Mouse (Mus musculus): ENCODE measurements at regions not wholly inside any gene's neighbourhood (a gene's known extent, or its start where the extent isn't known, plus 50 kb on each side); places are given as distances from the start of the nearest gene placed in this dataset.

- no peak overlapping the region for H3K4me3 ChIP-seq (replicated peaks; ENCODE audit: low read length)
- no peak for TF ChIP-seq POU5F1 (IDR thresholded peaks at IDR 0.05; ENCODE audit: borderline replicate concordance, low read length)
- no peak for TF ChIP-seq CTCF (conservative IDR thresholded peaks at IDR 0.05; ENCODE audit: low read length)
- no peak for TF ChIP-seq NANOG (IDR thresholded peaks at IDR 0.05; ENCODE audit: borderline replicate concordance, low read length)
- no peaks in the 10 kb centered on the region for H3K9me3 ChIP-seq (ENCODE audit: low read length)
- no peaks in the 10 kb centered on the region for H3K27me3 ChIP-seq (ENCODE audit: insufficient read depth, low read length)
- H3K36me3 ChIP-seq (ENCODE audit: insufficient read depth, low read length), result no peaks in the 10 kb centered on the region
- H3K4me1 ChIP-seq (replicated peaks; ENCODE audit: low read depth, low read length), result no peaks in the 10 kb centered on the region
Observed at GRCm38 (mm10) chr6:66263918-66264317, 271.3 kb upstream of the Mad2l1 start.

GRCm38 (mm10) chr6:66268427-66268826 lies 266.8 kb upstream of the Mad2l1 start:
- TF ChIP-seq POU5F1 (IDR thresholded peaks at IDR 0.05; ENCODE audit: borderline replicate concordance, low read length), result no peak
- no peak for TF ChIP-seq NANOG (IDR thresholded peaks at IDR 0.05; ENCODE audit: borderline replicate concordance, low read length)
- TF ChIP-seq CTCF (conservative IDR thresholded peaks at IDR 0.05; ENCODE audit: low read length), result no peak
- H3K4me3 ChIP-seq (replicated peaks; ENCODE audit: low read length), result no peak overlapping the region
- no peaks in the 10 kb centered on the region for H3K9me3 ChIP-seq (ENCODE audit: low read length)
- H3K27me3 ChIP-seq (ENCODE audit: insufficient read depth, low read length), result no peaks in the 10 kb centered on the region
- no peaks in the 10 kb centered on the region for H3K4me1 ChIP-seq (replicated peaks; ENCODE audit: low read depth, low read length)
- H3K36me3 ChIP-seq (ENCODE audit: insufficient read depth, low read length), result no peaks in the 10 kb centered on the region

GRCm38 (mm10) chr6:66271414-66272206 lies 263.6 kb upstream of the Mad2l1 start:
- TF ChIP-seq POU5F1 (IDR thresholded peaks at IDR 0.05; ENCODE audit: borderline replicate concordance, low read length) (no peak), NANOG (IDR thresholded peaks at IDR 0.05; ENCODE audit: borderline replicate concordance, low read length) (no peak), CTCF (conservative IDR thresholded peaks at IDR 0.05; ENCODE audit: low read length) (no peak)
- H3K4me3 ChIP-seq (replicated peaks; ENCODE audit: low read length), result no peak overlapping the region
- H3K27me3 ChIP-seq (ENCODE audit: insufficient read depth, low read length), result no peaks in the 10 kb centered on the region
- no peaks in the 10 kb centered on the region for H3K36me3 ChIP-seq (ENCODE audit: insufficient read depth, low read length)
- no peaks in the 10 kb centered on the region for H3K4me1 ChIP-seq (replicated peaks; ENCODE audit: low read depth, low read length)
- no peaks in the 10 kb centered on the region for H3K9me3 ChIP-seq (ENCODE audit: low read length)

- no peaks in the 10 kb centered on the region for H3K4me1 ChIP-seq (replicated peaks; ENCODE audit: low read depth, low read length)
- H3K36me3 ChIP-seq (ENCODE audit: insufficient read depth, low read length), result no peaks in the 10 kb centered on the region
- no peaks in the 10 kb centered on the region for H3K9me3 ChIP-seq (ENCODE audit: low read length)
- H3K27me3 ChIP-seq (ENCODE audit: insufficient read depth, low read length), result no peaks in the 10 kb centered on the region
- no peak overlapping the region for H3K4me3 ChIP-seq (replicated peaks; ENCODE audit: low read length)
- TF ChIP-seq POU5F1 (IDR thresholded peaks at IDR 0.05; ENCODE audit: borderline replicate concordance, low read length), result no peak
- TF ChIP-seq NANOG (IDR thresholded peaks at IDR 0.05; ENCODE audit: borderline replicate concordance, low read length), result no peak
- TF ChIP-seq CTCF (conservative IDR thresholded peaks at IDR 0.05; ENCODE audit: low read length), result no peak
Observed at GRCm38 (mm10) chr6:66272216-66272615, 263.0 kb upstream of the Mad2l1 start.

GRCm38 (mm10) chr6:66274737-66275136 lies 260.5 kb upstream of the Mad2l1 start:
- Histone ChIP-seq H3K27me3 (ENCODE audit: insufficient read depth, low read length) (no peaks in the 10 kb centered on the region), H3K4me1 (replicated peaks; ENCODE audit: low read depth, low read length) (no peaks in the 10 kb centered on the region), H3K4me3 (replicated peaks; ENCODE audit: low read length) (no peak overlapping the region), H3K9me3 (ENCODE audit: low read length) (no peaks in the 10 kb centered on the region), H3K36me3 (ENCODE audit: insufficient read depth, low read length) (no peaks in the 10 kb centered on the region)
- no peak for TF ChIP-seq CTCF (conservative IDR thresholded peaks at IDR 0.05; ENCODE audit: low read length)
- no peak for TF ChIP-seq NANOG (IDR thresholded peaks at IDR 0.05; ENCODE audit: borderline replicate concordance, low read length)
- TF ChIP-seq POU5F1 (IDR thresholded peaks at IDR 0.05; ENCODE audit: borderline replicate concordance, low read length), result no peak

GRCm38 (mm10) chr6:66280701-66281100 lies 254.5 kb upstream of the Mad2l1 start:
- TF ChIP-seq POU5F1 (IDR thresholded peaks at IDR 0.05; ENCODE audit: borderline replicate concordance, low read length) (no peak), NANOG (IDR thresholded peaks at IDR 0.05; ENCODE audit: borderline replicate concordance, low read length) (no peak), CTCF (conservative IDR thresholded peaks at IDR 0.05; ENCODE audit: low read length) (no peak)
- Histone ChIP-seq H3K4me1 (replicated peaks; ENCODE audit: low read depth, low read length) (no peaks in the 10 kb centered on the region), H3K9me3 (ENCODE audit: low read length) (no peaks in the 10 kb centered on the region), H3K36me3 (ENCODE audit: insufficient read depth, low read length) (no peaks in the 10 kb centered on the region), H3K27me3 (ENCODE audit: insufficient read depth, low read length) (no peaks in the 10 kb centered on the region), H3K4me3 (replicated peaks; ENCODE audit: low read length) (no peak overlapping the region)

GRCm38 (mm10) chr6:66282566-66283115 lies 252.5 kb upstream of the Mad2l1 start:
- TF ChIP-seq CTCF (conservative IDR thresholded peaks at IDR 0.05; ENCODE audit: low read length) (no peak), POU5F1 (IDR thresholded peaks at IDR 0.05; ENCODE audit: borderline replicate concordance, low read length) (no peak), NANOG (IDR thresholded peaks at IDR 0.05; ENCODE audit: borderline replicate concordance, low read length) (no peak)
- H3K4me1 ChIP-seq (replicated peaks; ENCODE audit: low read depth, low read length), result no peaks in the 10 kb centered on the region
- no peak overlapping the region for H3K4me3 ChIP-seq (replicated peaks; ENCODE audit: low read length)
- H3K9me3 ChIP-seq (ENCODE audit: low read length), result no peaks in the 10 kb centered on the region
- no peaks in the 10 kb centered on the region for H3K27me3 ChIP-seq (ENCODE audit: insufficient read depth, low read length)
- H3K36me3 ChIP-seq (ENCODE audit: insufficient read depth, low read length), result no peaks in the 10 kb centered on the region

GRCm38 (mm10) chr6:66283521-66283920 lies 251.7 kb upstream of the Mad2l1 start:
- no peak overlapping the region for H3K4me3 ChIP-seq (replicated peaks; ENCODE audit: low read length)
- H3K27me3 ChIP-seq (ENCODE audit: insufficient read depth, low read length), result no peaks in the 10 kb centered on the region
- H3K9me3 ChIP-seq (ENCODE audit: low read length), result no peaks in the 10 kb centered on the region
- H3K36me3 ChIP-seq (ENCODE audit: insufficient read depth, low read length), result no peaks in the 10 kb centered on the region
- H3K4me1 ChIP-seq (replicated peaks; ENCODE audit: low read depth, low read length), result no peaks in the 10 kb centered on the region
- TF ChIP-seq NANOG (IDR thresholded peaks at IDR 0.05; ENCODE audit: borderline replicate concordance, low read length) (no peak), CTCF (conservative IDR thresholded peaks at IDR 0.05; ENCODE audit: low read length) (no peak), POU5F1 (IDR thresholded peaks at IDR 0.05; ENCODE audit: borderline replicate concordance, low read length) (no peak)

All from E14TG2a.4 (cell line).